Mouse (Mus musculus) brain, embryonic 14.5 days (tissue): ENCODE measurements around the gene Gm3187.
"Not testable (repeated sequence)": the region's sequence is repeated elsewhere in the genome, so short reads cannot be mapped to it uniquely, and the experiment has no call there.

Source experiments
- CTCF ChIP-seq: fragments of 200-500 bp; IDR thresholded peaks from 2 replicates; pipeline ENCODE4 v1.5.1; 2012; ENCODE audit warnings: inconsistent platforms, mild to moderate bottlenecking, moderate library complexity, borderline replicate concordance; ENCODE audit not compliant: insufficient read depth, insufficient read length; ENCODE audit errors: extremely low read depth
- POLR2A ChIP-seq: fragments of 200-500 bp; IDR thresholded peaks from 2 replicates; pipeline ENCODE4 v1.6.1; 2012; ENCODE audit warnings: mild to moderate bottlenecking, inconsistent platforms, borderline replicate concordance; ENCODE audit not compliant: poor library complexity, insufficient read depth, insufficient read length, severe bottlenecking; ENCODE audit errors: extremely low read depth

DNA sequence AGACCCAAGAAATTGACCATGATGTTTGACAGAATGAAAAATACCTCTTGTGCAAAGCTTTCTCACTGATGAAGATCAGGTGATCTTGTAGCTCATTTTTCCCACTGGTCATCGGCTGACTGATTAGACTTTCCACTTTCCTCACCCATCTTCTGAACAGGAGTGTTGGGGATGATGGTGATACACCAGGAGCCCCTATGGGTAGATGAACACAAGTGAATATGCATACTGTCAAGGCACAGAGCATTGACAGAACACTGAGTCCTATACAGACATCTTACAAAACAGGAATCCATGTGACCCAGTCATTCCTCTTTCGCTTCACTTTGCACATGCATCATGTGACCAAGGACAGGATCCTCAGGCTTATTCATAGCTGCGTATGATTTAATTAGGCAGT is 28.6 kb upstream of the Gm3187 start, which contains the start of gene Gm3194:
- not testable (repeated sequence) for TF ChIP-seq CTCF, POLR2A
